Mouse (Mus musculus) left cerebral cortex, postnatal 25 days (tissue): ENCODE measurements around the gene Thsd7a. TPM values are rescaled to one million over a fixed set of nuclear protein-coding genes. Genes with fewer than 3 reads are reported as not detected.

Experiments
- DNase-seq, 2 experiments: peaks; one replicate each; pipeline ENCODE4 v3.0.0; 2022; ENCODE audit warnings: low spot score in 2 of 2, mixed read lengths in 1 of 2
- intact Hi-C: fragments of 180-260 bp; cut with DNase I; formaldehyde crosslinking; loops from one replicate; pipeline ENCODE4 v1.15.1; 2025
- total RNA-seq, 2 experiments: library from RNA; stranded (reverse); gene quantifications; 2 replicates each; pipeline ENCODE4 v1.2.3; 2021

Thsd7a gene
- total RNA-seq, 2 experiments from 2014 or later = 38.6 to 42.0 TPM

- DNase-seq = no peak
- intact Hi-C loops = no loop called here
These were observed 206.7 kb downstream of the Thsd7a start for GRCm38 (mm10) chr6:12542496-12542895.

GRCm38 (mm10) chr6:12519121-12519520 lies 230.1 kb downstream of the Thsd7a start:
- intact Hi-C loops = no loop called here
- DNase-seq = no peak

GRCm38 (mm10) chr6:12518283-12518903 lies 230.8 kb downstream of the Thsd7a start:
- DNase-seq = no peak
- intact Hi-C loops = no loop called here

- no peak for DNase-seq
- intact Hi-C loops = no loop called here
These were observed 231.5 kb downstream of the Thsd7a start for GRCm38 (mm10) chr6:12517726-12518125.

- DNase-seq = peak in 1 of 2 experiments; percentile 27
- intact Hi-C loops = loop anchor here (10.0 kb wide), 1 partner anchor 238 kb away; the partner anchor contains the start of gene Thsd7a
These were observed 242.3 kb downstream of the Thsd7a start for GRCm38 (mm10) chr6:12506877-12507276.

- DNase-seq = no peak
- intact Hi-C loops = loop anchor here (10.0 kb wide), 1 partner anchor 241 kb away; the partner anchor contains the start of gene Thsd7a
These were observed 245.3 kb downstream of the Thsd7a start for GRCm38 (mm10) chr6:12503867-12504266.

- intact Hi-C loops = loop anchor here (10.0 kb wide), 1 partner anchor 244 kb away; the partner anchor contains the start of gene Thsd7a
- no peak for DNase-seq
These were observed 248.3 kb downstream of the Thsd7a start for GRCm38 (mm10) chr6:12500888-12501287.

GRCm38 (mm10) chr6:12499866-12500265 lies 249.3 kb downstream of the Thsd7a start:
- intact Hi-C loops = loop anchor here (10.0 kb wide), 1 partner anchor 245 kb away; the partner anchor contains the start of gene Thsd7a
- no peak for DNase-seq

- intact Hi-C loops = no loop called here
- no peak for DNase-seq
These were observed 255.6 kb downstream of the Thsd7a start for GRCm38 (mm10) chr6:12493571-12493970.

GRCm38 (mm10) chr6:12488882-12489281 lies 260.3 kb downstream of the Thsd7a start:
- intact Hi-C loops = no loop called here
- DNase-seq = no peak

- intact Hi-C loops = no loop called here
- no peak for DNase-seq
These were observed 267.6 kb downstream of the Thsd7a start for GRCm38 (mm10) chr6:12481527-12482163.

- intact Hi-C loops = loop anchor here (5.0 to 10.0 kb wide), 2 partner anchors 34 to 266 kb away; partner anchors contain the start of gene Thsd7a
- DNase-seq = peak; percentile 47 to 87
These were observed 270.9 kb downstream of the Thsd7a start for GRCm38 (mm10) chr6:12478359-12478758.

GRCm38 (mm10) chr6:12470935-12471334 lies 278.3 kb downstream of the Thsd7a start:
- intact Hi-C loops = loop anchor here (10.0 kb wide), 1 partner anchor 274 kb away; the partner anchor contains the start of gene Thsd7a
- no peak for DNase-seq

GRCm38 (mm10) chr6:12467339-12468124 lies 281.7 kb downstream of the Thsd7a start:
- no peak for DNase-seq
- intact Hi-C loops = no loop called here

GRCm38 (mm10) chr6:12458841-12459240 lies 290.4 kb downstream of the Thsd7a start:
- DNase-seq = no peak
- intact Hi-C loops = no loop called here

GRCm38 (mm10) chr6:12457451-12457850 lies 291.8 kb downstream of the Thsd7a start:
- intact Hi-C loops = no loop called here
- DNase-seq = no peak

- intact Hi-C loops = no loop called here
- no peak for DNase-seq
These were observed 294.2 kb downstream of the Thsd7a start for GRCm38 (mm10) chr6:12454876-12455485.

GRCm38 (mm10) chr6:12454132-12454531 lies 295.1 kb downstream of the Thsd7a start:
- DNase-seq = no peak
- intact Hi-C loops = no loop called here

GRCm38 (mm10) chr6:12448851-12449250 lies 300.4 kb downstream of the Thsd7a start:
- intact Hi-C loops = no loop called here
- DNase-seq = no peak

GRCm38 (mm10) chr6:12445486-12445885 lies 303.7 kb downstream of the Thsd7a start:
- intact Hi-C loops = no loop called here
- no peak for DNase-seq
